Mouse (Mus musculus): ENCODE measurements at regions not wholly inside any gene's neighbourhood (a gene's known extent, or its start where the extent isn't known, plus 50 kb on each side); places are given as distances from the start of the nearest gene placed in this dataset.
"Not testable (repeated sequence)": the region's sequence is repeated elsewhere in the genome, so short reads cannot be mapped to it uniquely, and the experiment has no call there.

DNA sequence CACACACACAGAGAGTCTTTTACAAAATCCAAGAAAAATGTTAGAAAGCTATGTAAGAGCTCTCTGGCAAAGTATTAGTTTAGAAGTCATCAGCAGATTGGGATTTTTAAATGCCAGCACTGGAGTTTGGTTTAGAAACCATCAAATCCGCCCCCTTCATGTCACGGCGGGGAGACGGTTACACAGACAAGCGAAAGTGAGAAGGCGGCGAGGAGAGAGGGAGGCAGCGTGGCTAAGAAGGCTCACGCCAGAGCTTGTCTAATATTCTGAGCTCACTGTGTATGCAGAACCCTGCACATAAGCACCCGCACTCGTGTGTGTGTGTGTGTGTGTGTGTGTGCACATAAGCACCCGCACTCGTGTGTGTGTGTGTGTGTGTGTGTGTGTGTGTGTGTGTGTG, 248.6 kb downstream of the Diras2 start:
- no peak overlapping the region for H3K4me2 ChIP-seq (ENCODE audit: low read depth, low read length)
- H3K4me3 ChIP-seq (ENCODE audit: low read length) = no peak overlapping the region
- 47% methylated on average over 13 of the region's 13 CpGs for WGBS
- no peaks in the 10 kb centered on the region; the same call in 1 of the 2 replicates for H3K9me3 ChIP-seq (ENCODE audit: control insufficient read depth, low read length)
- no peak for ATAC-seq (ENCODE audit: low read depth)
- H3K4me1 ChIP-seq (replicated peaks; ENCODE audit: control insufficient read depth, insufficient read depth, low read length) = 0 out of 2 replicates have a peak, but pooled peaks cover 5% of the 10 kb centered on the region
- no peaks in the 10 kb centered on the region for H3K27me3 ChIP-seq (ENCODE audit: control insufficient read depth, insufficient read depth, low read depth, low read length)
- no peak overlapping the region for H3K27ac ChIP-seq (ENCODE audit: low read length)
- H3K36me3 ChIP-seq (ENCODE audit: control insufficient read depth, insufficient read depth, low read length) = no peaks in the 10 kb centered on the region
- H3K9ac ChIP-seq (ENCODE audit: low read length) = no peak overlapping the region

DNA sequence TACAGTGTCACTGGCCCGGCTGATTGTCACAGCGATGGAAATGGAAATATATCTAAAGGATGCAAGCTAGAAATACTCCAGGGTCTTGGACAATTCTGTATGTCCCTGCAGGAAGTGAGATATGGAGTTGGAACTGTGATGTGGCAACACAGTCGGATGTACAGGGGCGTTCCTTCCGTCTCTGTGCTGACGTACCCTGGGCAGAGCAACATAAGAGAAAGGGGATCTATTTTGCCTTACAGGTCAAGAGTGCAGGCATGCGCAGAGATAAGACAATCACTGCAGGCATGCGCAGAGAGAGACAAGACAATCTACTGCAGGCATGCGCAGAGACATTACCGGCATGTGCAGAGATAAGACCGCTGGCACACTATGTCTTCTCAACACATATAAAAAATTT, 247.6 kb downstream of the Diras2 start:
- Histone ChIP-seq H3K4me3 (ENCODE audit: low read length) (no peak overlapping the region), H3K4me2 (ENCODE audit: low read depth, low read length) (no peak overlapping the region), H3K36me3 (ENCODE audit: control insufficient read depth, insufficient read depth, low read length) (no peaks in the 10 kb centered on the region), H3K9me3 (ENCODE audit: control insufficient read depth, low read length) (no peaks in the 10 kb centered on the region; the same call in 1 of the 2 replicates), H3K27ac (ENCODE audit: low read length) (no peak overlapping the region), H3K9ac (ENCODE audit: low read length) (no peak overlapping the region), H3K27me3 (ENCODE audit: control insufficient read depth, insufficient read depth, low read depth, low read length) (no peaks in the 10 kb centered on the region), H3K4me1 (replicated peaks; ENCODE audit: control insufficient read depth, insufficient read depth, low read length) (0 out of 2 replicates have a peak, but pooled peaks cover 5% of the 10 kb centered on the region)
- ATAC-seq (ENCODE audit: low read depth) = peak; percentile 64; the same call in 1 of the 2 replicates
- 43% methylated on average over 11 of the region's 11 CpGs for WGBS

DNA sequence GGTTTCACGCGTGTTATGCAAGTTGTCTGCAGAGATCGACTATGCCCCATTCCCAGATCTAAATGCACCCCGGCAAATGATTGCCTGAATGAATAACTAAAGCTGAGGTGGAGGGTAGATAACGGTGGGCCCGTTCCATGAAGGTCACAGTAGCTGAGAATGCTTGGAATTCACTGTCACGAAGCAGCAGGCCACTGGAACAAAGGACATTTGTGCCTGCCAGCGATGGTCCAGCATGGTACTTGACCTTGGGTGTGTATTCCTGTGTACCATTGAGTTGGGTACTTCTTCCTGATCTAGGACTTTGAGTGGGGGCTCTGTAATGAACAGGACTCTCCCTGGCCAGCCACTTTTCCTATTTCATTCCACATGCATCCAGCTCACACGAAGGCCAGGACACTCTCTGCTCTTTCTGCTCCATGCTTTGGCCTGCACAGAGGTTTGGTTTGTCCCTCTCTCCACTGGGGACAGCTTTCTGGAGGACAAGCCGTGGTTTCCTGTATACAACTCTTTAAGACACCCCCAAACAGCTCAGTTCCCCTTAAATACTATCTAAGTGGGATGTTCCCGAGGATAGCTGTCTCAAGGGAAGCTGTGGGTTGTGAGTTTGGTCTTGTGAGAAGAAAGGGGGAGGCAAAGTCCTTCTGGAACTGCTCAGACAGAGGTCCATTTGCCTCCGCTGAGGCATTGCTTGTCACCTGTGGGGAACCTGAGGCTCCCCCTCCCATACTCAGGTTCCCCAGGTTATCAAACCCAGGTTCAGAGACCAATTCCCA, 246.9 kb downstream of the Diras2 start:
- no peak overlapping the region for H3K27ac ChIP-seq (ENCODE audit: low read length)
- no peak overlapping the region for H3K9ac ChIP-seq (ENCODE audit: low read length)
- no peaks in the 10 kb centered on the region; the same call in 1 of the 2 replicates for H3K9me3 ChIP-seq (ENCODE audit: control insufficient read depth, low read length)
- H3K36me3 ChIP-seq (ENCODE audit: control insufficient read depth, insufficient read depth, low read length) = no peaks in the 10 kb centered on the region
- no peaks in the 10 kb centered on the region for H3K27me3 ChIP-seq (ENCODE audit: control insufficient read depth, insufficient read depth, low read depth, low read length)
- 62% methylated on average over 12 of the region's 12 CpGs for WGBS
- no peak for ATAC-seq (ENCODE audit: low read depth)
- H3K4me1 ChIP-seq (replicated peaks; ENCODE audit: control insufficient read depth, insufficient read depth, low read length) = 0 out of 2 replicates have a peak, but pooled peaks cover 5% of the 10 kb centered on the region
- no peak overlapping the region for H3K4me2 ChIP-seq (ENCODE audit: low read depth, low read length)
- no peak overlapping the region for H3K4me3 ChIP-seq (ENCODE audit: low read length)

DNA sequence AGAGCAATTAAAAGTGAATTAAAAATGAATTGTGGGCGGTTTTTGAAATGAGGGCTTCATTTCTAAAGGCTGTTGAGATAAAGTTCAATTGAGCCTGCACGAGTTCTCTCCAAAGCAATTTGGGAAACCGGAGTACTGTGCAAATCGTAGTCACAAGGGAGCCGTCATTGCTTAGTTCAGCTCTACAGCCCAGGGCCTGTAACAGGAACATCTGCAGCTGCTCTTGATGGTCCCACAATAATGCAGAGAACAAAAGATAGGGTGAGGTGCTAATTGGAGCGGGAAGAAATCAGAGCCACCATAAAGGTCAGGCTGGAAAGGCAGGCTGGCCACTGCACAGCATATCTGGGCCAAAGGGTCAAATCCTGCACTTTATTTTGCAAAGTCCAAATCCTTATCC, 242.7 kb downstream of the Diras2 start:
- Histone ChIP-seq H3K27me3 (ENCODE audit: control insufficient read depth, insufficient read depth, low read depth, low read length) (no peaks in the 10 kb centered on the region), H3K4me1 (replicated peaks; ENCODE audit: control insufficient read depth, insufficient read depth, low read length) (0 out of 2 replicates have a peak, but pooled peaks cover 5% of the 10 kb centered on the region), H3K4me3 (ENCODE audit: low read length) (no peak overlapping the region), H3K4me2 (ENCODE audit: low read depth, low read length) (no peak overlapping the region), H3K9ac (ENCODE audit: low read length) (no peak overlapping the region), H3K9me3 (ENCODE audit: control insufficient read depth, low read length) (no peaks in the 10 kb centered on the region), H3K27ac (ENCODE audit: low read length) (no peak overlapping the region), H3K36me3 (ENCODE audit: control insufficient read depth, insufficient read depth, low read length) (no peaks in the 10 kb centered on the region)
- ATAC-seq (ENCODE audit: low read depth) = no peak
- WGBS = 67% methylated on average over 6 of the region's 6 CpGs

DNA sequence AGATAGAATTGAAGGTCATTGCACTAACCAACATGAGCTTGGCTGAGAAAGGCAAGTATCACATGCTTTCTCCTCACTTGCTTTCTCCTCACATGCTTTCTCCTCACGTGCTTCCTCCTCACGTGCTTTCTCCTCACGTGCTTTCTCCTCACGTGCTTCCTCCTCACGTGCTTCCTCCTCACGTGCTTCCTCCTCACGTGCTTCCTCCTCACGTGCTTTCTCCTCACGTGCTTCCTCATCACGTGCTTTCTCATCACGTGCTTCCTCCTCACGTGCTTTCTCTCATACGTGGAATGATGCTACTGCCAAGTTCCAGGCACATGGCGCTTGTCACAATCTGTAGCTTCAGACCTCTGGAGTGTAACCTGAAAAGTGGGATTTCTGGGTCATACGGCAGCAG, 235.2 kb downstream of the Diras2 start:
- WGBS = 88% methylated on average over 15 of the region's 15 CpGs
- ATAC-seq (ENCODE audit: low read depth) = no peak
- Histone ChIP-seq H3K36me3 (ENCODE audit: control insufficient read depth, insufficient read depth, low read length) (no peaks in the 10 kb centered on the region), H3K4me1 (replicated peaks; ENCODE audit: control insufficient read depth, insufficient read depth, low read length) (no peaks in the 10 kb centered on the region), H3K27ac (ENCODE audit: low read length) (no peak overlapping the region), H3K9me3 (ENCODE audit: control insufficient read depth, low read length) (no peaks in the 10 kb centered on the region), H3K4me3 (ENCODE audit: low read length) (no peak overlapping the region), H3K4me2 (ENCODE audit: low read depth, low read length) (no peak overlapping the region), H3K9ac (ENCODE audit: low read length) (no peak overlapping the region), H3K27me3 (ENCODE audit: control insufficient read depth, insufficient read depth, low read depth, low read length) (no peaks in the 10 kb centered on the region)

DNA sequence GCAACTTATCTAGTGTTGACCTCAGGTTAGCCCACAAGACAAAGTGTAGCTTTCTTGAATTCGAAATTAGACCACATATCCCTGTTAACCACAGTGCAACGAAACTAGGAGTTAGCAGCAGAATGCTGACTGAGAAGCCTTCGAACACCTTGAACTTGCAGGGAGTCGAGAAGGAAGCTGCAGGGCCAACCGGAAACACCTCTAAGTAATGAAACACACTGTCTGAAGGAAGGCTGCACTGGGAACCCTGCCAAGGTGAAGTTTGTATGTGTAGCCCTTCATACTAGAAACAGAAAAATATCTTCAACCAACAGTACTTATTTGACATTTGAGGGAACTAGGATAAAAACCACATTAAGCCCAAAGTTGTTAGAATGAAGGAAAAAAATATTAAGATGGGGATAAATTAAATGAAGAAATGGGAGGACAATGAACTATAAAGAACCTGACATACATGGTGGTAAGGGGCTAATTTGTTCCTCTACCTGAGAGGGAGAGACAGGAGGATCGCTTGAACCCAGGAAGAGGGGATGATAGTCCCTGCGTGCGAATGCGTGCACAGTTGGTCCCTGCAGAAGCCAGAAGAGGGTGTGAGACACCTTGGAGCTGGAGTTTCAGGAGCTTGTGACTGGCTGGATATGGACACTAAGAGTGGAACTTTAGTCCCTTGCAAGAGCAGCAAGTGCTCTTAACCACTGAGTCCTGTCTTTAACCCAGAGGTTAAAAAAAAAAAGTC, 234.4 kb downstream of the Diras2 start:
- H3K9ac ChIP-seq (ENCODE audit: low read length) = no peak overlapping the region
- no peak overlapping the region for H3K4me2 ChIP-seq (ENCODE audit: low read depth, low read length)
- no peaks in the 10 kb centered on the region for H3K27me3 ChIP-seq (ENCODE audit: control insufficient read depth, insufficient read depth, low read depth, low read length)
- WGBS = 66% methylated on average over 9 of the region's 9 CpGs
- no peaks in the 10 kb centered on the region for H3K36me3 ChIP-seq (ENCODE audit: control insufficient read depth, insufficient read depth, low read length)
- no peak overlapping the region for H3K27ac ChIP-seq (ENCODE audit: low read length)
- H3K4me1 ChIP-seq (replicated peaks; ENCODE audit: control insufficient read depth, insufficient read depth, low read length) = no peaks in the 10 kb centered on the region
- H3K4me3 ChIP-seq (ENCODE audit: low read length) = no peak overlapping the region
- no peaks in the 10 kb centered on the region for H3K9me3 ChIP-seq (ENCODE audit: control insufficient read depth, low read length)
- no peak for ATAC-seq (ENCODE audit: low read depth)

DNA sequence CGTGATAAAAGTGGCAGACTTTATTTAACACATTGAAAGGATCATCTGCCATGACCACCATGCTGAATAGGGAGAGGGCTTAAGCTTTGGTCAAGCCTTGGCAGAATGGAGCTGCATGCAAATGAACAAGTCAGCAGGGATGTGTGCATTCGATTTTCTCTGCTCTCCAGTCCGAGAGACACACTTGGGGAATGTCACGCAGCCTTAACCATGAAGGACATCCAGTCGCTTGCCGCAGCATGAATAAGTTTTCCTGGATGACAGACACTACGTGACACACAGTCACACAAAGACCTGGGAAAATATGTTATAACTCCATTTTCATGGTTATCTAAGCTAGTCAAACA, 233.8 kb downstream of the Diras2 start:
- H3K9me3 ChIP-seq (ENCODE audit: control insufficient read depth, low read length) = no peaks in the 10 kb centered on the region
- H3K4me1 ChIP-seq (replicated peaks; ENCODE audit: control insufficient read depth, insufficient read depth, low read length) = no peaks in the 10 kb centered on the region
- no peak overlapping the region for H3K9ac ChIP-seq (ENCODE audit: low read length)
- no peaks in the 10 kb centered on the region for H3K27me3 ChIP-seq (ENCODE audit: control insufficient read depth, insufficient read depth, low read depth, low read length)
- WGBS = 80% methylated on average over 7 of the region's 7 CpGs
- H3K4me3 ChIP-seq (ENCODE audit: low read length) = no peak overlapping the region
- ATAC-seq (ENCODE audit: low read depth) = no peak
- no peaks in the 10 kb centered on the region for H3K36me3 ChIP-seq (ENCODE audit: control insufficient read depth, insufficient read depth, low read length)
- no peak overlapping the region for H3K27ac ChIP-seq (ENCODE audit: low read length)
- no peak overlapping the region for H3K4me2 ChIP-seq (ENCODE audit: low read depth, low read length)

DNA sequence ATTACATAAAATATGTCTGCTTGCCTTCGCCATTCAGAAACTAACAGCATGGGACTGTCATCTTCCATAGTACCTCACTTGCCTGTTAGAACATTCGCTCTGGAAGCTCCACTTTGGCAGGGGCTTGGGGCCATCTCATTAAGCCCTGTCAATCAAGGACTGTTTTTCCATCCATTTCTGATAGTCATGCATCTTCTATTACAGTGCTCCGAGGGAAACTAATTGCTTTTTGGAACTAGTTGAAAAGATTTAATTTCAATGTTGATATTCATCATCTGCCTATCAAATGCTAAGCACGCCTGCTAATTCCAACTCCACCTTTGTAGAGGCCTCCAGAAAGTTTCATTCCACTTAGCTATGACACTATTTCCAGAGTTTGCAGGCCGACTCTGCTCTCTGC, 232.7 kb downstream of the Diras2 start:
- Histone ChIP-seq H3K27me3 (ENCODE audit: control insufficient read depth, insufficient read depth, low read depth, low read length) (no peaks in the 10 kb centered on the region), H3K4me2 (ENCODE audit: low read depth, low read length) (no peak overlapping the region), H3K9me3 (ENCODE audit: control insufficient read depth, low read length) (no peaks in the 10 kb centered on the region), H3K4me3 (ENCODE audit: low read length) (no peak overlapping the region), H3K36me3 (ENCODE audit: control insufficient read depth, insufficient read depth, low read length) (no peaks in the 10 kb centered on the region), H3K9ac (ENCODE audit: low read length) (no peak overlapping the region), H3K4me1 (replicated peaks; ENCODE audit: control insufficient read depth, insufficient read depth, low read length) (no peaks in the 10 kb centered on the region), H3K27ac (ENCODE audit: low read length) (no peak overlapping the region)
- WGBS = 74% methylated on average over 5 of the region's 5 CpGs
- ATAC-seq (ENCODE audit: low read depth) = no peak

DNA sequence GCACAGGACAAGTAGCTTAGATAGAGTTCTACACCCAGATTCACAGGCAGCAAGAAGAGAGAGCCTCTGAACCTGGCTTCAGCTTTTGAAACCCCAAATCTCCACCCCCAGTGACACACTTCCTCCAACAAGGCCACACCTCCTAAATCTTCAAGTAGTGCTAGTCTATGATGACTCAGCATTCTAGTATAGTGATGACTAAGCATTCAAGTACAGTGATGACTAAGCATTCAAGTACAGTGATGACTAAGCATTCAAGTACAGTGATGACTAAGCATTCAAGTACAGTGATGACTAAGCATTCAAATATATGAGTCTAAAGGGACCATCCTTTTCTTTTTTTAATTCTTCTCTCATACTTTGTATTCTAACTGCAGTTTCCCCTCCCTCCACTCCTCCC, 225.8 kb downstream of the Diras2 start:
- not testable (repeated sequence) for H3K4me1 ChIP-seq (replicated peaks; ENCODE audit: control insufficient read depth, insufficient read depth, low read length); H3K36me3 ChIP-seq (ENCODE audit: control insufficient read depth, insufficient read depth, low read length); H3K4me3 ChIP-seq (ENCODE audit: low read length); ATAC-seq (ENCODE audit: low read depth); H3K27ac ChIP-seq (ENCODE audit: low read length); H3K9ac ChIP-seq (ENCODE audit: low read length); H3K27me3 ChIP-seq (ENCODE audit: control insufficient read depth, insufficient read depth, low read depth, low read length); H3K4me2 ChIP-seq (ENCODE audit: low read depth, low read length); H3K9me3 ChIP-seq (ENCODE audit: control insufficient read depth, low read length)
